Mouse (Mus musculus) ES-E14 (cell line): ENCODE data around the gene Tex21.

Experiments
- CHD2 ChIP-seq: IDR thresholded peaks from 2 replicates; pipeline ENCODE4 v1.6.1; 2014; ENCODE audit warnings: mild to moderate bottlenecking, low read depth, low read length, inconsistent platforms
- MAFK ChIP-seq: IDR thresholded peaks from 2 replicates; pipeline ENCODE4 v1.6.1; 2014; ENCODE audit warnings: mild to moderate bottlenecking, low read depth, low read length, inconsistent platforms; ENCODE audit not compliant: insufficient read depth
- ZC3H11A ChIP-seq: IDR thresholded peaks from 2 replicates; pipeline ENCODE4 v1.6.1; 2012; ENCODE audit warnings: low read depth, mild to moderate bottlenecking, inconsistent platforms, low read length, borderline replicate concordance

DNA sequence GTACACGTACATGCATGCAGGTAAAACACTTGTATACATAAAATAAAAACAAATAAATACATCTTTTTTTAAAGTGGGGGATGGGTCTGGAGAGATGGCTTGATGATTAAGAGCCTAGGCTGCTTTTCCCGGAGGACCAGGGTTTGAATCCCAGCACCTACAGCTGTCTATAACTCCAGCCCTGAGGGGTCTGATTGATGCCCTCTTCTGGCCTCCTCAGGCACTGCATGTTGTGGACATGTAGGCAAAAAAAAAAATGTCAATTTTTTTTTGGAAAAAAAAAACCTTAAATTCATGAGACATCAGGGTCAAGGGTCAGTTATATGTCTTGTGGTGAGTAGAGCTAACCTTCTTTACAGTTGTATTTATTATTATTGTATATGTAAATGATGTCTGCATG, 43.7 kb upstream of the Tex21 start:
- TF ChIP-seq MAFK, result no peak
- TF ChIP-seq ZC3H11A, result no peak
- TF ChIP-seq CHD2, result no peak
